Mouse (Mus musculus) cerebellum, adult 2 months (tissue): ENCODE measurements around the gene Krtap4-6.
"Not testable (repeated sequence)": the region's sequence is repeated elsewhere in the genome, so short reads cannot be mapped to it uniquely, and the experiment has no call there.

Experiments used
- CTCF ChIP-seq: fragments of 200-500 bp; IDR thresholded peaks from 2 replicates; pipeline ENCODE4 v1.5.1; 2011; ENCODE audit warnings: low read depth, mild to moderate bottlenecking, control low read depth, low read length, moderate library complexity, borderline replicate concordance; ENCODE audit not compliant: insufficient read depth
- POLR2A ChIP-seq: fragments of 200-500 bp; IDR thresholded peaks from 2 replicates; pipeline ENCODE4 v1.6.1; 2011; ENCODE audit warnings: low read length, control low read depth, borderline replicate concordance; ENCODE audit not compliant: insufficient read depth

- not testable (repeated sequence) for TF ChIP-seq POLR2A, CTCF
These were observed 19.5 kb upstream of the Krtap4-6 start for GRCm38 (mm10) chr11:99685235-99685634.
